ENCODE assay signal across 7 mouse cellular contexts in the genomic region with DNA sequence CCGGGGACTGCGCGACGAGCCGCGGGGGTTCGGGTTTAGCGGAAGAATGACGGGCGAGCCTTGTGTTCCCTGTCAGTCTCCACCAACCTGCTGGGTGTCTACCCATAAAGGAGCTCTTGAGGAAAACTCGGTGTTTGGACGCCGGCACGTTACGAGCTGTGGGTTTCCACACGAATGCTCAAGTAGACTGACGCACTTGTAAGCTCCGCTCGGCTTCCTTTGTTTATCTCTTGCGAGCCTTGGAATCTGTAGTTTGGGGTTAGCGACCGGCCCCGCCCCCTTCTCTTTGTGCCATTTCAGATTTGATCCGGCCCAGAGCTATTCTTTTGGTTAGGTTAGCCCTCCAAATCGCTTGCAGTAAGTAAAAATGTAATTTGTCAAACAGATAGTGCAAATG. TPM values are rescaled to one million over a fixed set of nuclear protein-coding genes. Genes with fewer than 3 reads are reported as not detected.
DNase-seq lines count a peak whose midpoint lies in the region; ATAC-seq lines count a peak whose summit lies in the region.

No protein-coding gene starts in this region.

- no peaks in the 10 kb centered on the region for H3K4me1 ChIP-seq in hindbrain, embryonic 11.5 days (replicated peaks; ENCODE audit: control insufficient read depth, insufficient read depth, low read length)
- peaks cover 33% of the 10 kb centered on the region for H3K4me1 ChIP-seq in liver, embryonic 15.5 days (replicated peaks)
- peaks cover 19% of the 10 kb centered on the region for H3K4me1 ChIP-seq in neural tube, embryonic 15.5 days

- H3K4me2 ChIP-seq in hindbrain, embryonic 11.5 days (replicated peaks; ENCODE audit: low read depth, low read length), result peak overlapping the region; percentile 50
- peak overlapping the region; percentile 80 for H3K4me2 ChIP-seq in liver, embryonic 15.5 days
- H3K4me2 ChIP-seq in neural tube, embryonic 15.5 days, result peak overlapping the region; percentile 65

- H3K9ac ChIP-seq in hindbrain, embryonic 11.5 days (ENCODE audit: low read depth, low read length), result peak overlapping the region; percentile 77
- H3K9ac ChIP-seq in liver, embryonic 15.5 days, result peak overlapping the region; percentile 90
- H3K9ac ChIP-seq in neural tube, embryonic 15.5 days (replicated peaks), result peak overlapping the region; percentile 84

- ATAC-seq in hindbrain, embryonic 11.5 days (ENCODE audit: low FRiP score), result no peak
- peak; percentile 6 for ATAC-seq in liver, embryonic 15.5 days (ENCODE audit: insufficient read depth)
- peak; percentile 73 for ATAC-seq in neural tube, embryonic 15.5 days (ENCODE audit: low FRiP score)

- no peaks in the 10 kb centered on the region for H3K9me3 ChIP-seq in hindbrain, embryonic 11.5 days (ENCODE audit: control insufficient read depth, low read length)
- H3K9me3 ChIP-seq in liver, embryonic 15.5 days (replicated peaks), result no peaks in the 10 kb centered on the region
- no peaks in the 10 kb centered on the region for H3K9me3 ChIP-seq in neural tube, embryonic 15.5 days (replicated peaks)

- no peaks in the 10 kb centered on the region for H3K27me3 ChIP-seq in hindbrain, embryonic 11.5 days (ENCODE audit: control insufficient read depth, insufficient read depth, low read length)
- 0 out of 2 replicates have a peak, but pooled peaks cover 4% of the 10 kb centered on the region for H3K27me3 ChIP-seq in liver, embryonic 15.5 days
- no peaks in the 10 kb centered on the region for H3K27me3 ChIP-seq in neural tube, embryonic 15.5 days (replicated peaks)

- H3K36me3 ChIP-seq in hindbrain, embryonic 11.5 days (ENCODE audit: control insufficient read depth, insufficient read depth, low read length), result no peaks in the 10 kb centered on the region
- no peaks in the 10 kb centered on the region for H3K36me3 ChIP-seq in liver, embryonic 15.5 days (replicated peaks)
- H3K36me3 ChIP-seq in neural tube, embryonic 15.5 days, result no peaks in the 10 kb centered on the region

- WGBS in hindbrain, embryonic 11.5 days, result 0% methylated on average over 25 of the region's 25 CpGs
- WGBS in liver, embryonic 15.5 days (ENCODE audit: insufficient replicate concordance), result under 1% methylated on average over 25 of the region's 25 CpGs
- WGBS in neural tube, embryonic 15.5 days, result under 1% methylated on average over 25 of the region's 25 CpGs

- DNase-seq in urinary bladder, postnatal 14 days (ENCODE audit: low spot score), result peak; percentile 34
- DNase-seq in urinary bladder, postnatal 4 days (ENCODE audit: low spot score in 2 of 2), result no peak
- DNase-seq in c-Kit-positive CD71-negative TER-119-negative erythroid progenitor cells, embryonic 14.5 days (ENCODE audit: low read depth), result peak; percentile 48
- DNase-seq in hindbrain, embryonic 11.5 days (ENCODE audit: low spot score), result peak; percentile 76
- no peak for DNase-seq in cerebellum, adult 11-12 months

- H3K4me3 ChIP-seq in hindbrain, embryonic 11.5 days (ENCODE audit: low read depth, low read length), result peak overlapping the region; percentile 75
- H3K4me3 ChIP-seq in liver, embryonic 15.5 days (replicated peaks), result peak overlapping the region; percentile 85
- peak overlapping the region; percentile 76 for H3K4me3 ChIP-seq in neural tube, embryonic 15.5 days (replicated peaks)

- peak overlapping the region; percentile 92 for H3K27ac ChIP-seq in hindbrain, embryonic 11.5 days (ENCODE audit: low read depth, low read length)
- peak overlapping the region; percentile 95 for H3K27ac ChIP-seq in liver, embryonic 15.5 days (replicated peaks)
- peak overlapping the region; percentile 97 for H3K27ac ChIP-seq in neural tube, embryonic 15.5 days (replicated peaks)

RNA-seq across cellular contexts. Expression of a gene that starts 0.6 kb away (rescaled TPM):
- polyA plus RNA-seq in hindbrain, embryonic 11.5 days (2014; fragmentation: Nextera tagmentation; extraction: Ambion mirVana), result 32.9 TPM in 2 replicates
- 2.8 and 3.4 TPM in 2 replicates for polyA plus RNA-seq in liver, embryonic 15.5 days (2015; fragmentation: Nextera tagmentation; extraction: Ambion mirVana)
- polyA plus RNA-seq in neural tube, embryonic 15.5 days (2015; fragmentation: Nextera tagmentation; extraction: Ambion mirVana), result 20.2 and 22.5 TPM in 2 replicates

RNA-seq across cellular contexts. Expression of a gene that starts 10.8 kb away (rescaled TPM):
- 184 and 192 TPM in 2 replicates for polyA plus RNA-seq in hindbrain, embryonic 11.5 days (2014; fragmentation: Nextera tagmentation; extraction: Ambion mirVana)
- polyA plus RNA-seq in liver, embryonic 15.5 days (2015; fragmentation: Nextera tagmentation; extraction: Ambion mirVana), result 39.9 and 58.2 TPM in 2 replicates
- 85.7 and 86.6 TPM in 2 replicates for polyA plus RNA-seq in neural tube, embryonic 15.5 days (2015; fragmentation: Nextera tagmentation; extraction: Ambion mirVana)

Comparison
In these comparisons a context has a peak if more than half of its experiments do, and no peak if none do; other contexts are left out.
1. DNase-seq: peak in urinary bladder, postnatal 14 days (single experiment), c-Kit-positive CD71-negative TER-119-negative erythroid progenitor cells, embryonic 14.5 days (single experiment) and hindbrain, embryonic 11.5 days (single experiment); none in urinary bladder, postnatal 4 days (0 of 2) and cerebellum, adult 11-12 months (single experiment).
2. Peak in every context shown above with its lines, with median percentiles within 50 percentile points of each other: H3K27ac ChIP-seq, H3K4me2 ChIP-seq, H3K4me3 ChIP-seq and H3K9ac ChIP-seq.